Mouse (Mus musculus) liver (tissue): ENCODE data around the gene Eva1b.

Experiments used
- DNase-seq: peaks from one replicate; pipeline ENCODE4 v3.0.0-alpha.2; 2020; ENCODE audit warnings: mixed read lengths

The Eva1b gene

GRCm38 (mm10) chr4:126147533-126148160 is at the start of gene Eva1b:
Gene Eva1b, plus strand, starts transcription at chr4:126147744.
- DNase-seq, result peak; percentile 73

GRCm38 (mm10) chr4:126099365-126099764 is 48.2 kb upstream of the Eva1b start:
- DNase-seq, result peak; percentile 50

GRCm38 (mm10) chr4:126100764-126101163 is 46.8 kb upstream of the Eva1b start:
- DNase-seq, result no peak

GRCm38 (mm10) chr4:126102061-126102841 is 45.3 kb upstream of the Eva1b start:
- peak; percentile 83 for DNase-seq

- DNase-seq, result peak; percentile 93
Measured at GRCm38 (mm10) chr4:126103057-126103581, 44.4 kb upstream of the Eva1b start.

- peak; percentile 98 for DNase-seq
Measured at GRCm38 (mm10) chr4:126103590-126104068, 43.9 kb upstream of the Eva1b start, which contains the start of gene Stk40. Gene Stk40, plus strand, starts transcription at chr4:126103957.

GRCm38 (mm10) chr4:126104261-126105075 is 43.1 kb upstream of the Eva1b start:
- DNase-seq, result peak; percentile 52

- no peak for DNase-seq
Measured at GRCm38 (mm10) chr4:126105131-126105783, 42.3 kb upstream of the Eva1b start.

GRCm38 (mm10) chr4:126108061-126108740 is 39.3 kb upstream of the Eva1b start:
- no peak for DNase-seq

GRCm38 (mm10) chr4:126109613-126110373 is 37.8 kb upstream of the Eva1b start:
- no peak for DNase-seq

GRCm38 (mm10) chr4:126110374-126111152 is 37.0 kb upstream of the Eva1b start:
- peak; percentile 53 for DNase-seq

GRCm38 (mm10) chr4:126111153-126111549 is 36.4 kb upstream of the Eva1b start:
- no peak for DNase-seq

- no peak for DNase-seq
Measured at GRCm38 (mm10) chr4:126113243-126113642, 34.3 kb upstream of the Eva1b start.

- DNase-seq, result peak; percentile 65
Measured at GRCm38 (mm10) chr4:126113943-126114342, 33.6 kb upstream of the Eva1b start.

GRCm38 (mm10) chr4:126115411-126115810 is 32.1 kb upstream of the Eva1b start:
- DNase-seq, result no peak

- DNase-seq, result no peak
Measured at GRCm38 (mm10) chr4:126115871-126116521, 31.5 kb upstream of the Eva1b start.

GRCm38 (mm10) chr4:126117116-126117515 is 30.4 kb upstream of the Eva1b start:
- no peak for DNase-seq

GRCm38 (mm10) chr4:126118651-126119050 is 28.9 kb upstream of the Eva1b start:
- peak; percentile 1 for DNase-seq

GRCm38 (mm10) chr4:126119051-126119450 is 28.5 kb upstream of the Eva1b start:
- DNase-seq, result no peak

GRCm38 (mm10) chr4:126120052-126120451 is 27.5 kb upstream of the Eva1b start:
- DNase-seq, result no peak
